Mouse (Mus musculus) kidney, embryonic 14.5 days (tissue): ENCODE results near the gene Rptor. TPM values are rescaled to one million over a fixed set of nuclear protein-coding genes. Genes with fewer than 3 reads are reported as not detected.

Experiments used
- ATAC-seq: fragments of 200-750 bp; cut with Nextera tagmentation; 2 replicates; pipeline ENCODE4 v1.8.0; 2017; ENCODE audit warnings: moderate number of reproducible peaks, mild to moderate bottlenecking, moderate TSS enrichment, moderate library complexity; ENCODE audit not compliant: low FRiP score, low TSS enrichment
- H3K27ac ChIP-seq: fragments of 300-500 bp; sonication (generic); 2 replicates; pipeline ENCODE4 v1.5.1; 2014; ENCODE audit warnings: low read depth, mild to moderate bottlenecking, low read length, moderate library complexity, mixed read lengths
- H3K27me3 ChIP-seq: fragments of 300-500 bp; sonication (generic); 2 replicates; pipeline ENCODE4 v1.6.1; 2014; ENCODE audit warnings: mild to moderate bottlenecking, low read length; ENCODE audit not compliant: control insufficient read depth, insufficient read depth
- H3K36me3 ChIP-seq: fragments of 300-500 bp; sonication (generic); 2 replicates; pipeline ENCODE4 v1.6.1; 2014; ENCODE audit warnings: low read length, mixed read lengths; ENCODE audit not compliant: control insufficient read depth, insufficient read depth
- H3K4me1 ChIP-seq: fragments of 300-500 bp; sonication (generic); 2 replicates; pipeline ENCODE4 v1.6.1; 2014; ENCODE audit warnings: low read length, mixed read lengths; ENCODE audit not compliant: control insufficient read depth, insufficient read depth
- H3K4me2 ChIP-seq: fragments of 300-500 bp; sonication (generic); replicated peaks from 2 replicates; pipeline ENCODE4 v1.6.1; 2014; ENCODE audit warnings: low read depth, mild to moderate bottlenecking, low read length
- H3K4me3 ChIP-seq: fragments of 300-500 bp; sonication (generic); 2 replicates; pipeline ENCODE4 v1.5.1; 2014; ENCODE audit warnings: mild to moderate bottlenecking, low read length
- H3K9ac ChIP-seq: fragments of 300-500 bp; sonication (generic); 2 replicates; pipeline ENCODE4 v1.6.1; 2014; ENCODE audit warnings: low read depth, mild to moderate bottlenecking, low read length, moderate library complexity
- H3K9me3 ChIP-seq: fragments of 300-500 bp; sonication (generic); 2 replicates; pipeline ENCODE4 v1.6.1; 2016; ENCODE audit warnings: low read length; ENCODE audit not compliant: control insufficient read depth
- WGBS: fragments of 180-500 bp; shearing (Covaris S2); extraction: QIAGEN DNeasy Blood & Tissue Kit; methylation state at CpG from one replicate; pipeline ENCODE4 v1.1.7; 2014; 5-methylcytosine and 5-hydroxymethylcytosine counted together
- polyA plus RNA-seq: library from polyadenylated mRNA; unstranded; fragments of >200 nt; fragmentation: Nextera tagmentation; extraction: Ambion mirVana; gene quantifications from 2 replicates; pipeline ENCODE4 v1.2.1, GENCODE M21; 2014

Rptor gene
- 11.8 and 15.7 TPM in 2 replicates for polyA plus RNA-seq

- H3K27me3 ChIP-seq, result no peaks in the 10 kb centered on the region
- peaks cover 4% of the 10 kb centered on the region; the same call in 1 of the 2 replicates for H3K36me3 ChIP-seq
- H3K4me3 ChIP-seq, result peak within 1 kb of the TSS; percentile 100
- ATAC-seq, result peak; percentile 98
- H3K9me3 ChIP-seq, result 0 out of 2 replicates have a peak, but pooled peaks cover 2% of the 10 kb centered on the region
- peak within 1 kb of the TSS; percentile 78 for H3K4me2 ChIP-seq
- H3K4me1 ChIP-seq, result peaks cover 9% of the 10 kb centered on the region
- peak within 1 kb of the TSS; percentile 98 for H3K9ac ChIP-seq
- WGBS, result under 1% methylated on average over 56 of the region's 63 CpGs
- H3K27ac ChIP-seq, result peak within 1 kb of the TSS; percentile 94
These were observed at the start of gene Rptor for GRCm38 (mm10) chr11:119602763-119603526. Gene Rptor (plus strand): TSS chr11:119602905.

- H3K4me1 ChIP-seq, result peaks cover 11% of the 10 kb centered on the region
- no peak for ATAC-seq
- H3K9me3 ChIP-seq, result no peaks in the 10 kb centered on the region
- no peak overlapping the region for H3K4me3 ChIP-seq
- peaks cover 17% of the 10 kb centered on the region for H3K27me3 ChIP-seq
- H3K27ac ChIP-seq, result no peak overlapping the region
- H3K36me3 ChIP-seq, result no peaks in the 10 kb centered on the region
- H3K4me2 ChIP-seq, result no peak overlapping the region
- WGBS, result 61% methylated on average over 7 of the region's 7 CpGs
- H3K9ac ChIP-seq, result no peak overlapping the region
These were observed 48.0 kb upstream of the Rptor start for GRCm38 (mm10) chr11:119554706-119555105.

- Histone ChIP-seq H3K4me1 (peaks cover 11% of the 10 kb centered on the region), H3K9me3 (no peaks in the 10 kb centered on the region), H3K36me3 (no peaks in the 10 kb centered on the region), H3K27me3 (peaks cover 12% of the 10 kb centered on the region), H3K27ac (no peak overlapping the region), H3K9ac (no peak overlapping the region), H3K4me2 (no peak overlapping the region), H3K4me3 (no peak overlapping the region)
- ATAC-seq, result no peak
- 75% methylated on average over 7 of the region's 7 CpGs for WGBS
These were observed 47.5 kb upstream of the Rptor start for GRCm38 (mm10) chr11:119555170-119555569.

GRCm38 (mm10) chr11:119557940-119558869 lies 44.5 kb upstream of the Rptor start:
- no peak overlapping the region for H3K27ac ChIP-seq
- no peaks in the 10 kb centered on the region for H3K9me3 ChIP-seq
- no peaks in the 10 kb centered on the region; the same call in 1 of the 2 replicates for H3K27me3 ChIP-seq
- ATAC-seq, result 0 out of 2 replicates have a peak, but pooled peaks have one; percentile 47
- no peak overlapping the region for H3K9ac ChIP-seq
- no peak overlapping the region for H3K4me3 ChIP-seq
- no peaks in the 10 kb centered on the region for H3K36me3 ChIP-seq
- 0 out of 2 replicates have a peak overlapping the region, but pooled peaks have one; percentile 8 for H3K4me2 ChIP-seq
- 28% methylated on average over 17 of the region's 17 CpGs for whole genome bisulfite sequencing
- H3K4me1 ChIP-seq, result peaks cover 11% of the 10 kb centered on the region

- peak; percentile 59; the same call in 1 of the 2 replicates for ATAC-seq
- Histone ChIP-seq H3K36me3 (no peaks in the 10 kb centered on the region), H3K4me2 (0 out of 2 replicates have a peak overlapping the region, but pooled peaks have one; percentile 8), H3K27ac (no peak overlapping the region), H3K27me3 (no peaks in the 10 kb centered on the region; the same call in 1 of the 2 replicates), H3K9me3 (no peaks in the 10 kb centered on the region), H3K4me1 (peaks cover 11% of the 10 kb centered on the region), H3K4me3 (no peak overlapping the region), H3K9ac (no peak overlapping the region; the same call in 1 of the 2 replicates)
- WGBS, result 8% methylated on average over 9 of the region's 9 CpGs
These were observed 43.7 kb upstream of the Rptor start for GRCm38 (mm10) chr11:119558870-119559610.

- ATAC-seq, result no peak
- WGBS, result 41% methylated on average over 6 of the region's 6 CpGs
- no peak overlapping the region for H3K27ac ChIP-seq
- peaks cover 5% of the 10 kb centered on the region for H3K4me1 ChIP-seq
- H3K4me3 ChIP-seq, result no peak overlapping the region
- H3K36me3 ChIP-seq, result no peaks in the 10 kb centered on the region
- no peak overlapping the region for H3K4me2 ChIP-seq
- H3K27me3 ChIP-seq, result no peaks in the 10 kb centered on the region; the same call in 1 of the 2 replicates
- H3K9ac ChIP-seq, result no peak overlapping the region
- H3K9me3 ChIP-seq, result no peaks in the 10 kb centered on the region
These were observed 40.4 kb upstream of the Rptor start for GRCm38 (mm10) chr11:119562286-119562685.

GRCm38 (mm10) chr11:119563166-119563565 lies 39.5 kb upstream of the Rptor start:
- H3K9ac ChIP-seq, result no peak overlapping the region
- H3K36me3 ChIP-seq, result no peaks in the 10 kb centered on the region
- ATAC-seq, result no peak
- no peaks in the 10 kb centered on the region for H3K27me3 ChIP-seq
- no peak overlapping the region for H3K27ac ChIP-seq
- peaks cover 5% of the 10 kb centered on the region for H3K4me1 ChIP-seq
- 36% methylated on average over 9 of the region's 9 CpGs for WGBS
- no peak overlapping the region for H3K4me3 ChIP-seq
- H3K9me3 ChIP-seq, result no peaks in the 10 kb centered on the region
- H3K4me2 ChIP-seq, result no peak overlapping the region

GRCm38 (mm10) chr11:119564383-119564782 lies 38.3 kb upstream of the Rptor start:
- H3K4me1 ChIP-seq, result no peaks in the 10 kb centered on the region
- no peak overlapping the region for H3K4me2 ChIP-seq
- H3K9me3 ChIP-seq, result no peaks in the 10 kb centered on the region
- no peak overlapping the region for H3K9ac ChIP-seq
- no peak overlapping the region for H3K27ac ChIP-seq
- H3K4me3 ChIP-seq, result no peak overlapping the region
- 86% methylated on average over 10 of the region's 10 CpGs for WGBS
- no peaks in the 10 kb centered on the region for H3K27me3 ChIP-seq
- no peak for ATAC-seq
- no peaks in the 10 kb centered on the region for H3K36me3 ChIP-seq
